Mouse (Mus musculus): Measurements from ENCODE around the gene Cysltr1. TPM values are rescaled to one million over a fixed set of nuclear protein-coding genes. Genes with fewer than 3 reads are reported as not detected.

The Cysltr1 gene
- polyA plus RNA-seq, 1 experiment from 2014 or later: 0.53 TPM

- 65% methylated on average over 3 of the region's 3 CpGs for WGBS
- DNase-seq (no peak), ATAC-seq (ENCODE audit: low FRiP score, low TSS enrichment) (no peak)
- Histone ChIP-seq H3K9me3 (ENCODE audit: control insufficient read depth, low read length) (no peaks in the 10 kb centered on the region), H3K4me3 (replicated peaks; ENCODE audit: low read depth, low read length) (no peak within 1 kb of the TSS), H3K36me3 (ENCODE audit: control insufficient read depth, insufficient read depth, low read length) (no peaks in the 10 kb centered on the region), H3K4me2 (ENCODE audit: low read length) (no peak within 1 kb of the TSS), H3K4me1 (ENCODE audit: control insufficient read depth, insufficient read depth, low read length) (no peaks in the 10 kb centered on the region), H3K27ac (replicated peaks; ENCODE audit: low read depth, low read length) (no peak within 1 kb of the TSS), H3K27me3 (ENCODE audit: control insufficient read depth, insufficient read depth, low read length) (no peaks in the 10 kb centered on the region), H3K9ac (replicated peaks; ENCODE audit: low read length) (no peak within 1 kb of the TSS)
Measured at GRCm38 (mm10) chrX:106582886-106583285, 20.6 kb downstream of the Cysltr1 start, which contains the start of gene Gm5127. Gm5127 (plus strand) TSS chrX:106583186.

DNA sequence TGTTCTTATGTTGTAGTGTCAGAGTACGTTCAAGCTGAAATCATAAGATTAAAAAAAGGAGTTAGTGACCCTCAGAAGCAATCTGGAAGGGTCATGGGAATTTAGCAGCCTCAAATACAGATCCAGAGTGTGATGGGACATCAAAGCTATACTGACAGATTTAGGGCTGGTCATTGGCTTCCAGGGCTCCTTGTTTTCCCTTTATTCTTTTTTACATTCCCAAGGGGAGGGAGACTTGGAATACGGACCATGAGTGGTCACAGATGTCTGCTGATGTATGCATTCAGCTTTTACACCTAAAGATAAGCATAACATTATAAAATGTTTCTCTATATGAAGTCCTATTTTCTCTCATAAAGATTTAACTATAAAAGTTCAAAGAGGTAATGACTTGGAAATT is 21.3 kb downstream of the Cysltr1 start:
- no peaks in the 10 kb centered on the region for H3K36me3 ChIP-seq (ENCODE audit: control insufficient read depth, insufficient read depth, low read length)
- H3K9me3 ChIP-seq (ENCODE audit: control insufficient read depth, low read length): no peaks in the 10 kb centered on the region
- ATAC-seq (ENCODE audit: low FRiP score, low TSS enrichment) (no peak), DNase-seq (no peak)
- no peaks in the 10 kb centered on the region for H3K4me1 ChIP-seq (ENCODE audit: control insufficient read depth, insufficient read depth, low read length)
- H3K4me2 ChIP-seq (ENCODE audit: low read length): no peak overlapping the region
- no peaks in the 10 kb centered on the region for H3K27me3 ChIP-seq (ENCODE audit: control insufficient read depth, insufficient read depth, low read length)
- 46% methylated on average over 2 of the region's 2 CpGs for WGBS
- no peak overlapping the region for H3K27ac ChIP-seq (replicated peaks; ENCODE audit: low read depth, low read length)
- no peak overlapping the region for H3K9ac ChIP-seq (replicated peaks; ENCODE audit: low read length)
- no peak overlapping the region for H3K4me3 ChIP-seq (replicated peaks; ENCODE audit: low read depth, low read length)

DNA sequence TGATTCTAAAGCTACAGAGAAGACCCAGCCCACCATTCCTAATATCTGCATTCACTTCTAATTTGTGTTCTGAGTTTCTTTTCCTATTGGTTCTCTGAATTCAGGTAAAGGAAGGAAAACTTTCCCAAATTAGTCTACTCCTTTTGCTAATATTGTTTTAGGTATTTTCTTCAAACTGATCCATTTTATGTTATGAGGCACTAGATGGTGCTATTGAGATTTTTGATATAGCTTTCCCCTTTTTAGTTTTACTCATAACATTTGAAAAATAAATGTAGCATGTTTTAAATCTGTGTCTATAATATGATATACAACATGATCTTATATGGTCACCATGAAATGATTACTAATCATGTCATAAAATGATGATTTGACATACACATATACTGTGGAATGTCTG is 23.1 kb downstream of the Cysltr1 start:
- Histone ChIP-seq H3K27me3 (ENCODE audit: control insufficient read depth, insufficient read depth, low read length) (no peaks in the 10 kb centered on the region), H3K9ac (replicated peaks; ENCODE audit: low read length) (no peak overlapping the region), H3K27ac (replicated peaks; ENCODE audit: low read depth, low read length) (no peak overlapping the region), H3K4me3 (replicated peaks; ENCODE audit: low read depth, low read length) (no peak overlapping the region), H3K9me3 (ENCODE audit: control insufficient read depth, low read length) (no peaks in the 10 kb centered on the region), H3K36me3 (ENCODE audit: control insufficient read depth, insufficient read depth, low read length) (no peaks in the 10 kb centered on the region), H3K4me2 (ENCODE audit: low read length) (no peak overlapping the region), H3K4me1 (ENCODE audit: control insufficient read depth, insufficient read depth, low read length) (no peaks in the 10 kb centered on the region)
- no peak for DNase-seq
- no peak for ATAC-seq (ENCODE audit: low FRiP score, low TSS enrichment)

- H3K4me2 ChIP-seq (ENCODE audit: low read length): no peak overlapping the region
- DNase-seq (no peak), ATAC-seq (ENCODE audit: low FRiP score, low TSS enrichment) (no peak)
- no peaks in the 10 kb centered on the region for H3K9me3 ChIP-seq (ENCODE audit: control insufficient read depth, low read length)
- H3K9ac ChIP-seq (replicated peaks; ENCODE audit: low read length): no peak overlapping the region
- no peak overlapping the region for H3K27ac ChIP-seq (replicated peaks; ENCODE audit: low read depth, low read length)
- no peak overlapping the region for H3K4me3 ChIP-seq (replicated peaks; ENCODE audit: low read depth, low read length)
- WGBS: 44% methylated on average over 3 of the region's 3 CpGs
- no peaks in the 10 kb centered on the region for H3K4me1 ChIP-seq (ENCODE audit: control insufficient read depth, insufficient read depth, low read length)
- H3K27me3 ChIP-seq (ENCODE audit: control insufficient read depth, insufficient read depth, low read length): no peaks in the 10 kb centered on the region
- no peaks in the 10 kb centered on the region for H3K36me3 ChIP-seq (ENCODE audit: control insufficient read depth, insufficient read depth, low read length)
Measured at GRCm38 (mm10) chrX:106578966-106579365, 24.5 kb downstream of the Cysltr1 start.

GRCm38 (mm10) chrX:106555457-106555856 is 48.0 kb downstream of the Cysltr1 start:
- no peak overlapping the region for H3K4me2 ChIP-seq (ENCODE audit: low read length)
- no peak for DNase-seq
- H3K4me3 ChIP-seq (replicated peaks; ENCODE audit: low read depth, low read length): no peak overlapping the region
- no peak overlapping the region for H3K27ac ChIP-seq (replicated peaks; ENCODE audit: low read depth, low read length)
- no peaks in the 10 kb centered on the region for H3K27me3 ChIP-seq (ENCODE audit: control insufficient read depth, insufficient read depth, low read length)
- H3K36me3 ChIP-seq (ENCODE audit: control insufficient read depth, insufficient read depth, low read length): no peaks in the 10 kb centered on the region
- no peaks in the 10 kb centered on the region for H3K9me3 ChIP-seq (ENCODE audit: control insufficient read depth, low read length)
- WGBS: 83% methylated on average over 2 of the region's 2 CpGs
- H3K9ac ChIP-seq (replicated peaks; ENCODE audit: low read length): no peak overlapping the region
- no peak for ATAC-seq (ENCODE audit: low FRiP score, low TSS enrichment)
- no peaks in the 10 kb centered on the region for H3K4me1 ChIP-seq (ENCODE audit: control insufficient read depth, insufficient read depth, low read length)

DNA sequence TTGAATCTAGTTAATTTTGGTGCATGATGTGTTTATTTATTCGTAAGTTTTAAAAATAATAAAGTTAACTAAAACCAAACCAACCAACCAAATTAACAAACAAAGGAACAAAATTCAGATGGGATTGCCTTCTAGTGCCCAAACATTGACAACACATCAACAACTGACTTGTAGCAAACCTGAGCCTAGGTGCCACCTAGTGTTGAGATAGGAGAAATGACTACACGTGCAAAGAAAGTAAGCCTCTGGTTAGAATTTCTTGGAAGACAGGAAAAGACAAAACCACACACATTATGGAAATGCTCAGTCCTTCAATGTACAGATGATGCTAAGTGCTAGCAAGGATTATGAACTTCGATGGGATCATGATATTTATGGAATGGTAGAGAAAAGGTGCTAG is 67.1 kb downstream of the Cysltr1 start:
- WGBS: 36% methylated on average over 3 of the region's 3 CpGs
- Histone ChIP-seq H3K9me3 (ENCODE audit: control insufficient read depth, low read length) (no peaks in the 10 kb centered on the region), H3K27ac (replicated peaks; ENCODE audit: low read depth, low read length) (no peak overlapping the region), H3K27me3 (ENCODE audit: control insufficient read depth, insufficient read depth, low read length) (no peaks in the 10 kb centered on the region), H3K4me1 (ENCODE audit: control insufficient read depth, insufficient read depth, low read length) (no peaks in the 10 kb centered on the region), H3K36me3 (ENCODE audit: control insufficient read depth, insufficient read depth, low read length) (no peaks in the 10 kb centered on the region), H3K4me3 (replicated peaks; ENCODE audit: low read depth, low read length) (no peak overlapping the region), H3K4me2 (ENCODE audit: low read length) (no peak overlapping the region), H3K9ac (replicated peaks; ENCODE audit: low read length) (no peak overlapping the region)
- DNase-seq (no peak), ATAC-seq (ENCODE audit: low FRiP score, low TSS enrichment) (no peak)

Other genes with a start within 250 kb of the Cysltr1 start
- 1.1 TPM in 1 of 2 replicates, not detected in the other for gene Fndc3c1, start 118.3 kb downstream of the Cysltr1 start, polyA plus RNA-seq (2014; fragmentation: Nextera tagmentation; extraction: Ambion mirVana)
- gene Gm5127, start 20.5 kb downstream of the Cysltr1 start, polyA plus RNA-seq (2014; fragmentation: Nextera tagmentation; extraction: Ambion mirVana): 0.16 and 0.20 TPM in 2 replicates
- gene Rtl3, start 237.0 kb upstream of the Cysltr1 start, polyA plus RNA-seq (2014; fragmentation: Nextera tagmentation; extraction: Ambion mirVana): 0.13 and 0.16 TPM in 2 replicates